Mouse (Mus musculus): ENCODE results near the gene Zfp169.

- TF ChIP-seq CTCF (IDR thresholded peaks at IDR 0.05; ENCODE audit: borderline replicate concordance, insufficient read depth, low read depth, low read length) (no peak), POLR2A (IDR thresholded peaks at IDR 0.05; ENCODE audit: borderline replicate concordance, insufficient read depth, low read length) (no peak)
Observed at GRCm38 (mm10) chr13:48553511-48553910, 40.3 kb upstream of the Zfp169 start.
